Mouse (Mus musculus): ENCODE data around the gene Agpat3. TPM values are rescaled to one million over a fixed set of nuclear protein-coding genes. Genes with fewer than 3 reads are reported as not detected.

The Agpat3 gene
- total RNA-seq, 2 experiments from 2014 or later = 203 to 217 TPM

- no peak for DNase-seq (ENCODE audit: low spot score in 2 of 2)
These were observed 53.3 kb downstream of the Agpat3 start for GRCm38 (mm10) chr10:78298651-78299644.

GRCm38 (mm10) chr10:78297576-78298484 is 54.5 kb downstream of the Agpat3 start:
- peak in 1 of 2 experiments; percentile 68 for DNase-seq (ENCODE audit: low spot score in 2 of 2)

GRCm38 (mm10) chr10:78296980-78297379 is 55.3 kb downstream of the Agpat3 start:
- DNase-seq (ENCODE audit: low spot score in 2 of 2) = peak in 1 of 2 experiments; percentile 18

- no peak for DNase-seq (ENCODE audit: low spot score in 2 of 2)
These were observed 55.9 kb downstream of the Agpat3 start for GRCm38 (mm10) chr10:78296371-78296770.

- DNase-seq (ENCODE audit: low spot score in 2 of 2) = no peak
These were observed 58.7 kb downstream of the Agpat3 start for GRCm38 (mm10) chr10:78293576-78293975.

- no peak for DNase-seq (ENCODE audit: low spot score in 2 of 2)
These were observed 59.9 kb downstream of the Agpat3 start for GRCm38 (mm10) chr10:78292381-78292780.

GRCm38 (mm10) chr10:78290730-78291535 is 61.4 kb downstream of the Agpat3 start:
- no peak for DNase-seq (ENCODE audit: low spot score in 2 of 2)

GRCm38 (mm10) chr10:78288896-78289295 is 63.4 kb downstream of the Agpat3 start:
- no peak for DNase-seq (ENCODE audit: low spot score in 2 of 2)

- no peak for DNase-seq (ENCODE audit: low spot score in 2 of 2)
These were observed 64.2 kb downstream of the Agpat3 start for GRCm38 (mm10) chr10:78288135-78288534.

- DNase-seq (ENCODE audit: low spot score in 2 of 2) = no peak
These were observed 64.7 kb downstream of the Agpat3 start for GRCm38 (mm10) chr10:78287465-78288132.

GRCm38 (mm10) chr10:78285959-78286358 is 66.3 kb downstream of the Agpat3 start:
- DNase-seq (ENCODE audit: low spot score in 2 of 2) = no peak

GRCm38 (mm10) chr10:78285409-78285808 is 66.9 kb downstream of the Agpat3 start:
- no peak for DNase-seq (ENCODE audit: low spot score in 2 of 2)

- no peak for DNase-seq (ENCODE audit: low spot score in 2 of 2)
These were observed 67.5 kb downstream of the Agpat3 start for GRCm38 (mm10) chr10:78284812-78285211.

- DNase-seq (ENCODE audit: low spot score in 2 of 2) = no peak
These were observed 69.9 kb downstream of the Agpat3 start for GRCm38 (mm10) chr10:78282411-78282810.

- no peak for DNase-seq (ENCODE audit: low spot score in 2 of 2)
These were observed 71.8 kb downstream of the Agpat3 start for GRCm38 (mm10) chr10:78280486-78280885.

- DNase-seq (ENCODE audit: low spot score in 2 of 2) = no peak
These were observed 73.1 kb downstream of the Agpat3 start for GRCm38 (mm10) chr10:78279210-78279609.

GRCm38 (mm10) chr10:78277835-78278234 is 74.5 kb downstream of the Agpat3 start:
- no peak for DNase-seq (ENCODE audit: low spot score in 2 of 2)

- no peak for DNase-seq (ENCODE audit: low spot score in 2 of 2)
These were observed 76.0 kb downstream of the Agpat3 start for GRCm38 (mm10) chr10:78276242-78276641.

- no peak for DNase-seq (ENCODE audit: low spot score in 2 of 2)
These were observed 79.4 kb downstream of the Agpat3 start for GRCm38 (mm10) chr10:78272932-78273331.

- no peak for DNase-seq (ENCODE audit: low spot score in 2 of 2)
These were observed 86.4 kb downstream of the Agpat3 start for GRCm38 (mm10) chr10:78265881-78266280.

Measured in adrenal gland, postnatal 4 days (tissue).